Mouse (Mus musculus): Measurements from ENCODE around the gene Phactr3. TPM values are rescaled to one million over a fixed set of nuclear protein-coding genes. Genes with fewer than 3 reads are reported as not detected.

Gene Phactr3
- total RNA-seq, 2 experiments from 2014 or later, result not detected

DNA sequence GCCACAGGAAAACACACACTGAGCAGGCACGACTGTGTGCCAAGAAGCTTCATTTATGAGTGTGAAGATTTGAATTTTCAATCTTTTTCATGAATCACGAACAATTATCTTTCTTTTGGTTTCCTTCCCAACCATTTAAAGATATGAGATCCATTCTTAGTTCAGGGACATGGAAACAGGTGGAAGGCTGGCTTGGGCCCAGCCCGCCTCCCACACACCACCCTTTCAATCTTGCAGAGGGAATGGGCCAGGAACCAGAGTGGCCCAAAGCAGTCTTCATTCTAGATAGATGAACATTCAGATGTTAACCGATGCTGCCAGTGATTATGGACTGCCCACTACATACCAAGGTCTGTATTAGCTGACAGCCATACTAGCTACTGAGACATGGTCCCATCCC, 144.3 kb downstream of the Phactr3 start:
- no peak for DNase-seq

DNA sequence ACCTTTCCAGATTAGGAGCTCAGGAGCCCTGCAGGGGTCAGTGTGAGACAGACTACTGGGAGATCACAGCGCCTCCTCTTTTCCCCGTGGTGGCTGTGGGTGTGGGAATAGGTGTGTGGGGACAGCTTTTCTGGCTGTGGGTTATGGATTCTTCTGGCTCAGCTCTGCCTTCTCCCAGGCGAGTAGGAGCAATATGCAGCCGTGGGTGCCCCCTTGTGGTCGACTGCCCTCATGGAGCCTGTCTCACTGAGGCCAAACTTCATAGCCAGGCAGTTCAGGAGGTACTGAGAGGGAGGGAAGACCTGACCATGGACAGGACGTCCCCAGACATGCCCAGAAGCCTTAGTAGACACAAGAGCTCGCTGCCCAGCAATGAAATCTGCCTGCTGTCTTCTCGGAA, 145.6 kb downstream of the Phactr3 start:
- DNase-seq, result peak; percentile 36

DNA sequence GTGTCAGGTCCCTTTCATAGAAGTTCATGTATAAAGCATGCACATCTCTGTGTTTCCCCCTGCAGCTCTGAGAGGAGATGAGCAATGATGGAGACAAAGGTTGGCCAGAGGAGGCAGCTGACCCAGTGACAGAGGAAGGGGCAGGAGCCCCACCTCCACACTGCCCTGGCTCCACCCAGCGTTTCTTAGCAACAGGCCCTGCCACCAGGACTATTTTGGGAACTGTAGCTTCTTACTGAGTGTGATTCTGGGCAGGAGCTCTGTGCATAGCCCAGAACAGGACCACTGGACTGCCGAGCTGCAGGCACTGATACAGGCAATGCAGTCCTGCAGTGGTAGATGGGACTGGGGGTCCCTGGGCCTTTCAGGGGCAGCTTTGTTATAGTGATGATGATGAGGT, 146.7 kb downstream of the Phactr3 start:
- DNase-seq, result no peak

DNA sequence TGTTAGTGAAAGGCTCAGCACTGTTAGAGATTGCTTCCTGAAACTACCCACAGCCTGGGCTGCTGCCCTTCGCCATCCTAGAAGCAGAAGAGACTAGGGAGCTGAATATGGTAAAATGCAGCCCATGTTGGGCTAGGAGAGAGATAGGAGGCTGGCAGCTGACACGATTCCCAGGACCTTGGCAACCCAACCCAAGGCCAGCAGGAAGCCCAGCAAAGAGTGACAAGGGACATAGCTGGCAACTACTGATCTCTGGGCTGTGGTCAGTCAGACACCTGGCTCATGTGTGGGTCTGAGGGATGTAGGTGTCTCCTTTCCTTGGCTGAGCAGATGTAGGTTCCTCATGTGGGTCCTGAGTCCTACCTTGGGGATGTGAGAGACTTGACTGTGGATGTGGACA, 152.0 kb downstream of the Phactr3 start:
- DNase-seq, result no peak

DNA sequence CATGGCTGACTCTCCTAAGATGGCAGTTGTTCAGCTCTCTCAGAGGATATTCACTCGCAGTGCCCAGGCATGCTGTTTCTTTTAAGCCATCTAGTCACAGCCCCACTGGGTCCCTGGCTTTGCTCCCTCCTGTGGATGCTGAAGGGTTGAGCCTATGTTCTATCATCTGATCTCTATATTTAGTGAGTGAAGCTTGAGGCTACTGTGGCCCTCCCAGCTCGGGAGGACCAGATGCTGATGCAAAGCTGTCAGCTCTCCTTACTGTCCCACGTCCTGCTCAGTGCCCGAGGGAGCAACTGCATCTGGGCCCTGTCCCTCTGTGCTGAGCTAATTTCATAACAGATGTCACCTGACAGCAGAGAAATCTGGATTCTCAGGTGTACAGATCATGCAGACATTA, 153.6 kb downstream of the Phactr3 start:
- DNase-seq, result no peak

DNA sequence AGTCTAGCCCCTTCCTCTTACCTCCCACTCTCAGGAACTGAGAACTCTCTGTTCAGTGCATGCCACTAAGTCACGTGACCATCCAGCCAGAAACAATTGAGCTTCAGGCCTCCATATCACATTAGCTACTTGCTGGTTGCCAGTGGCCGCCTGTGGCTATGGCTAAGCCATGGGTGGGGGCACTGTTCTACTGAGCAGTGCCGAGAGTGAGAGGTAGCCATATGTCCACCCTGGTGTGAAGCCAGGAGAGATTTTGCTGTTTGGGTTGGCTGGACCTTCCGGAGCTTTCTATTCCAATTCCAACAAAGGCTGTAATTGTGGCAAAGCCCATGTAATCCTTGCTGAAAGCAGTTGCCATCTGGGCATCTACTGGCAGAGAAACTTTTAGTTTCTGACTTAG, 155.4 kb downstream of the Phactr3 start:
- no peak for DNase-seq

DNA sequence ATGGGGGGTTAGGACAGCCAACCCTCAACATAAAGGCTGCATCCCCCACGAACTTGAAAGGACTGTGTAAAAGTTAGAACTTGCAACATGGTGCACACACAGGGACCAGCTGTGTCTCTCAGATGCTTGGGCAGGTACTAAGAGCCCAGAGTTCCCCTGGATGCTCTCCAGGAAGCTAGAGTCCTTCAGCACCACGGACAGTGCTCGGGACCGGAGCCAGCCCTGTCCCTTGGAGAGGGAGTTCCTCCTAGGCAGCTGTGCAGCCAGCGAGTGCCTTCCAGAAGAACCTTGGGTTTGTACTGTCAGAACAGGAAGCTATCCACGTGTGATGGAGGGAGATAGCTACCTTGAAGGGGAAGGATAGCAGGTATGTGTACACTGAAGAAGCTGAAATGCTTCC, 158.4 kb downstream of the Phactr3 start:
- no peak for DNase-seq

DNA sequence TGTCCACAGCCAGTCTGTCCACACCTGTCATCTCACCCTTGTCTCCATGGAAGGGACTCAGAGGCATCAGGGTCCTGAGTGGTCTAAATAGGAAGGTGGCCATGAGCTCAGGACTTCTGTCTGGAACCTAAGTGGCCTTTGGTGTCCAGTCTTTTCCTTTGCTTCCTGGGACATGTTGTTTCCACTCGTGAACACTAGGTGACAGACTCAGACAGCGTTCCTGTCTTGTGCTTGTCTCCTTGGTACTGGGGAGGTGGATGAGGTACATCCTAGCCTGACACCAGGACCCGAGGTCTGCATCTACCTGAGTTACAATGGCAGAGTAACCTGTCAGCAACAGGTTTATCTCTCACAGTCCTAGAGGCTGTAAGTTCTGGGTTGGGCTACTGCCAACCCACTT, 162.4 kb downstream of the Phactr3 start:
- DNase-seq, result no peak

DNA sequence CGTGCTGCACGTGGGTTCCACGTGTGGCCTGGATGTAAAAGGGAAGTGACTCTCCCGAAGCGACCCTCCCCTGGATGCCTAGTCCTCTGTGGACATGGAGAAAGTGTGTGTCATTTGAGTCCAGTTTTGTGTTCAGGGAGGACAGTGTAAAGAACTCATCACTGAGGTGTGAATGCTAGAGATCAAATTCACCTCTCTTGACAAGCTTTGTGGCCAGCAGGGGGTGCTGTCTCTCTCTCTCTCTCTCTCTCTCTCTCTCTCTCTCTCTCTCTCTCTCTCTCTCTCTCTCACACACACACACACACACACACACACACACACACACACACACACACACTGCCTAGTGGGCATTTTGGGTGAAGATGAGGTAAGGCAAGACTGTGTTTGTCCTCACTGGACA, 168.5 kb downstream of the Phactr3 start:
- DNase-seq, result no peak

DNA sequence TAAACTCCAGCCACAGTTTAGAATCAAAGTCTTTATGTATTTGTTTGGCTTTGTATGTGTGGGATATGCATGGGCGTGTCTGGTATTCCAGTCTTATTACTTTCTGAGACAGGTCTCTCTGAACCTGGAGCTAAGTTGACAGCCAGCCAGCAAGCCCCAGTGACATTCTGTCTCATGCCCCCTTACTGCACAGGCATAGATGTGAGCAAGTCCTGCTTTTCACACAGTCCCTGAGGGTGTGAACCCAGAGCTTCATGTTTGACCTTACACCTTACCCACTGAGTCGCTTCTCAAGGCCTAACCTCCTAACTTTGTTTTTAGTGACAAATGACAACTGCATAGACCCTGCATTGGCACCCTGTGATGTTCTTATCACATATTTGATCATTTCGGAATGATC, 169.9 kb downstream of the Phactr3 start:
- no peak for DNase-seq

DNA sequence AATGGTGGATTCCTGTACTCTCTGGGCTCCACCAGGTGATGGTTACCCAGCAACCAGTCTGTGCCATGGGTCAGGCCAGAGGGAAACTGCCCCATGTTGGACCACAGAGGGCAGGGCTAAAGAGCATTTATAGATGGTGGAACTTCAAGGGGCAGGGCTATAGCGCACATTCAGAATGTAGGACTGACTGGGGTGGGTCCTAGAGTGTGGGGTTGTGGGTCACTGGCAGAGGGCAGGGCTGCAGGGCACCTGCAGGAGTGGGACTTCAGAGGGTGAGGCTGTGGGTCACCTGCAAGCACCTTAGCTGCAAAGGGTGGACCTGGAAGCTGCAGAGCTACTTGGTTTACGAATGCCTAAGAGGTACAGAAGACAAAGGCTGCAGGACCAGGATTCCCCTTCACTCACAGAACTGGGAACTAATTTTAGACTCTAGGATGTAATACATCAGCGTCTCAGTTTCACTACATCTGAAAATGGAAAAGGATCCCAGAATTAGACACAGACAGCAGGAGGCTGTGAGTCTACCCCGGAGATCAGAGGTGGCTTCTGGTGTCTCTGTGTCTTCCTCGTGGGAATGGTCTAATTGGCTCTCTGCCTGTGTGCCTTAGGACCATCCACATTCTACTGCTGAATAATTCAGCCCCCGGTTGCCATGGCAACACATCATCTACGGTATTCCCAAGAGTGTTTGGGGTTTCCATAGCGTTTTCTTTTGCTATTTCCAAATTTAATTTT, 184.8 kb downstream of the Phactr3 start:
- DNase-seq, result no peak

DNA sequence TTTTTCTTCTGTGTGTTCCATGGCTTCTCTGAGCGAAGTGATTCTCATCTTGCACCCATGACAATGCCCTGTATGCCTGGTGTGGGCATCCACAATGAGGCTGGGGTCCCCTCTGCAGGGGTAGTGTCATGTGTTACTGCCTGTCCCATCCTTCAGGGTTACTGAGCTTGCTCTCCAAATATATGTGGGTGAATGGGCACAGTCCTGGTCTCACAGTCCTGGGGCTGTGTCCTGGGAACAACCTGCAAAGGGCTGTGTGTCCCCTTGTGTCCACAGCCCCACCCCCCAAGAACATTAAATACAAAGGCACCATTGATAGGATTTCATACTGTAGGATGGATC, 185.4 kb downstream of the Phactr3 start:
- DNase-seq, result no peak

DNA sequence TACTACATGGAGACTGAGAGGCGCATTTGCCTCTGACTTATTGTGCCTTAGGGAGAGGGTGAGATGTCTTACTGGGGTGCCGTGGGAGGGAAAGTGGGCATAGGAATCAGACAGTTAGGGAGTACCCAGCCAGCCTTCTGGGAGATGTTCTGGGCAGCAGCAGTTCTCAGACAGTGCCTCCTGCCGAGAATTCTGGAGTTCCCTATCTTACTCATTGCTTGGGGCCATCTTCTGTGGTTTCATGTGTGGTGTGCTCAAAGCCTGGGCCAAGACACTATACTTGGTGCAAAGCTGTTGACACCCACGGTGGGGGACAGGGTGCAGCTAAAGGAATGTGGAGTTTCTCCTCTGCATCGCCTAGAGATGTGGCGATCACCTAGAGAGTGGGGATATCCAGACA, 185.9 kb downstream of the Phactr3 start:
- DNase-seq, result no peak

DNA sequence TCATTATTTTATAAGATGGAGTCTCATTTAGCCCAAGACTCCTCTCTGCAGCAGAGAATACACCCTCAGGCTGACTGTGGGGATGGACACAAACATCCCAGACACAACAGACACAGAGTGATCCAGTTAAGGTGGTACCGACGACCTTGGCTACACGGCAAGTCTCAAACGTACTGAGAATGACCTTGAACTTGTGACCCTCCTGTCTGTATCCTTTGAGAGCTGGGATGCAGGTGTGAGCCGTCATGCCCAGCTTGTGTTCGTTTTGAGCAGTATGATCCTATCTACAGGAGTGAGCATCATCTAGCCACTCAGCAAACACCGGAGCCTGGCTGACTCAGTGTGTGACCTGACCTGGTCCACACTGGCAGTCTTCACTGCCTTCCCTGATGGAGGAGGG, 194.8 kb downstream of the Phactr3 start:
- no peak for DNase-seq

DNA sequence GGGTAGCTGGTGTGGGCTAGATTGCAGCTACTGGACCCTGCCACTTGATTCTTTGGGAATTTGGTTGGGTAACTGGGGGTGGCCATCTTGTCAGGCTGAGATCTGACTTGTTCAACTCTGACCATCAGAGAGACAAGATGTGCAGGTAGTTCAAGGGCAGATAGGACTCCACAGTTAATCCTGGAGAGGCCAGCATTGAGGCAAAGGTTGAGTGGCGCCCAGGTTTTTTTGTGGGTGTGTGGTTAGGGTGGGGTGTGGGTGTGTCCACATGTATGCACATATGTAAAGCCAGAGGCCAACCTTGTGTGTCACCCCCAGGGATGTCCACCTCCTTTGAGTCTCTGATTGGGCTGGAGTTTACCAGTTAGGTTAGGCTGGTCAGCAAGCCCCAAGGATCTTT, 197.5 kb downstream of the Phactr3 start:
- DNase-seq, result no peak

DNA sequence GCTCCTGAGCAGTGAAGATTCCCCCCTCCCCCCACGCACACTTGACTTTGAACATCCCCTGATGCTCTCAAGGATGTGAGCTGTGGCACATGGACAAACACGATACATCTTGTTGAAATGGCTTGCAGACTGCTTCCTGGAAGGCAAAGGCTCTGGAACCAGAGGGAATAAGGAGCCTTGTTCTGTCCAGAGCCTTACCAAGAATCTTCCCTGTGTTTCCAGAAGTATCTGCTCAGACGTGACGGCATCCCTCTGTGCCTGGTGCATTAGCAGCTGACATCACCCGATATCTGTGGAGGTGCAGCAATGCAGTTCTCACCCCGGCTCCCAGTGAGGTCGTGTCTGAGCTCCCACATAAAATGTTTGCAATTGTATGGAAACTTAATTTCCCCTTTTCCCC, 201.0 kb downstream of the Phactr3 start:
- no peak for DNase-seq

DNA sequence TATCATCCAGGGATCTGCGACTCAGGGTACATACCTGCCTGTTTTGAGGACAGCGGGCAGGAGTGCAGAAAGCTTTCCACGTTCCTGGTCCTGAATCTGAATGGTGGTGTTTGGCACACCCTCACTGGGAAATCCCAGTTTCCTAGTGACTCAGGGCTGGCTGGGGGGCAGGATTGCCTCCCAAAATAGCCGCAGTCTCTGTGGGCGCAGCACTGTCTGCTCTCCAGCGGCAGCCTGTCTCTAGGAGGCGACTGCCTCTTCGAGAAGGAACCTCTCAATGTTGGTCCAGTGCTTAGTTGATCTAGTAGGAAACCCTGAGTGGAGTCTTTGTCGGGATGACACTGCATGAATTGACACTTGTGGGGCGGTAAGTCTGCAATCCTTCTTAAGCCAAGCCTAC, 202.5 kb downstream of the Phactr3 start:
- DNase-seq, result no peak

DNA sequence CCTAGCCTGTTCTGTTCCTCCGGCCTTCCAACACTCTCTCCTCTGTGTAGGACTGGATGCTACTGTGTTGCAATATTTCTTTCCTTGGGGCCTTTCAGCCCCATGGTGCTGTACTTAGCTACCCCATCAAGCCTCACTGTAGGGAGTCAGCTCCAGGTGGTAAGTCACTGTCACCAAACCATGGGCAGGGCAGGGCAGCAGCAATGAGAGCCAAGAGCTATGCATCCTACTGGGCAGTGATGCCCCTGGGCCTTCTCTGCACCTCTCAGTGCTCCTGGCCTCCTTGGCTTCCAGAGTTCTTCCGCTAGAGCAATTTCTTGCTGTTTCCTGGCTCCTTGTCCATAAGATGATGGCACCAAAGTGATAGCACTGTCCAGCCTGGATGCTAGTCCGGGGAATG, 205.6 kb downstream of the Phactr3 start:
- DNase-seq, result no peak

DNA sequence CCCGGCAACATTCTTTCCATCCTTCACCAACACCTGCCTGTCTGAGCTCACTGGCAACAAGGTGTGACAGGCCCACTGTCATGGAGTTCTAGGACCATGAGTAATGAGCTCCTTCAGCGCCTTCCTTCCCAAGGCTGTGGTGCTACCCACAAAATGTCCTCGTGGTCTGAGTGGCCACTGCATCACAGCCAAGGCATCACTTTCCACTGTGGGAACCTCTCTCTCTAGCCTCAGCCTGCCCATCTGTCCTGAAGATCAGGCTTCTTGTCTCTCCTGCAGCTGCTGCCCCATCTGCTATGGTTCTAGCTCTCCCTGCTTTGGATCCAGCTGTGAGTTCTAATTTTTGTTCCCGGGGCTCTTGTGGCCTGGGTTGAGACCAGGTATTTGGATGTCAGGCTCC, 206.0 kb downstream of the Phactr3 start:
- DNase-seq, result no peak

DNA sequence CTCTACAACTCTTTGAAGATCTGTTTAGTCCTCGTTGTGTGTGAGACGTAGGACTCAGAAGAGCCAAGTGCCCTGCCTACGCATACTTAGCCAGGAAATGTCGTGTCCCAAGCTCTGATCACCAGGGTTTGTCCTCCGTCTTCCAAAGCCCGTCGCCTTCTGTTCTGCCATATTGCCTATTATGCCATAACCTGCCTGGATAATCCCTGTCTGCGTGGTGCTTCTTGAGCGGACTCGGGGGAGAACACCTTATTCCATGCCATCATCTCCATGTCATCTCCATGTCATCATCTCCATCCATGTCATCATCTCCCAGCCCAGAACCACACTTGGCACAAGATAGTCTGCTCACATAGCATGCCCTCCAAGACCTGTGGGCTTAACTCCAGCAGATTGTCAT, 207.3 kb downstream of the Phactr3 start:
- no peak for DNase-seq

DNA sequence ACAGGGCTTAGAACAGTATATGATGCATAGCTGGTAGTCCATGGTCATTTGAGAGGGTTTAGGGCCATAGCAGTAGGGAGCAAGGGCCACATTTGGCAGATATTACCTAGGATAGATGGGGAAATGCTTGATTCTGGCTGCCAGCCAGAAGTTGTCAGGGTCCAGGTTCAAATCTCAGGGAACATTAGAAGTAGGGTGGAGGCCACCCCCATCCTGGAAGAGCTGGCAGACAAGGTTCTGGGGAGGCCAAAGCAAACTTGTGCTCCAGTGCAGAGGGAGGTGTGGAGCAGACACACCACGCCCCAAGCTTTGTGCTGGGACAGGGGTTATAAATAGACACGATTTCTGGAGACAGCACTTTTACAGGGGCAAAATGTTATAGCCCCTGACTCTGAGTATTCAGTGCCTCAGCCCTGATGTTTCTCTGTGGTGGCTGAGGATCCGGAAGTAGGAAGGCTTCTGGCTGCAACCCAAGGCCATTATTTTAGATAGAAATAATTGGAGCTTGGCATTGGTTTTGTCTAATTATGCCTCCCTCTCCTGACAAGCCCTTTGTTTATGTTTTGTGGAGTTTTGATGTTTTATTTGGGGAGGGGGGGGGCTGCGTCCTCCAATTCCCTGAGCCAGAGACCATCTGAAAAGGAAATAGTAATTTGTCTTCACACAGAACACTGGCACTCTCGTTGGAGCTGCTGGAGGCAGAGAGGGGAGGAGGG, 208.1 kb downstream of the Phactr3 start:
- no peak for DNase-seq

DNA sequence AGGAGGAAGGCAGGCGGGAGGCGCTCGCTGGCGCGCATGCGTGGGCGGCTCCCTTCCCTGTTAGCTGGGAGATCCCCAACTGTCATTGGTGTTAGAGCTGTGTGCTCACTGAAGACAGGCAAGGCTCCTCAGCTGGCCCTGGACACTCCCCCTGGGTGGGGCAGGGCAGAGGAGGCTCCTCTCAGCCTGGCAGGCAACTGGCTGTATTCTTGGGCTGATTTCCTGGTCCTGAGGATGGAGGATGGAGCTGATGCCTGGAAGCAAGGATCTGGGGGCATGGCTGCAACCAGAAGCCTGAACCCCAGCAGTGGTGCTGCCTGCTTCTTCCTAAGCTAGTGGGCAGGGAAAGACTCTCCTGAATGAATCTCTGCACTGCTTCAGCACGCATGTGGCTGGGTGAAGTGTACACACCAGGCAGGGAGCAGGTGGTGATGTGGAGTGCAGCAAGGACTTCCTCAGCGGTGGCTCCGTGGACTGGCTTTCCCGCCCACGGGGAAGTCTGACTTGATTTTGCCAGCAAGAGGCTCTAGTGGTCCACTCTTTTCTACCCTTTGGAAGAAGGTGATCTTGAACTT, 208.8 kb downstream of the Phactr3 start:
- peak; percentile 45 for DNase-seq

DNA sequence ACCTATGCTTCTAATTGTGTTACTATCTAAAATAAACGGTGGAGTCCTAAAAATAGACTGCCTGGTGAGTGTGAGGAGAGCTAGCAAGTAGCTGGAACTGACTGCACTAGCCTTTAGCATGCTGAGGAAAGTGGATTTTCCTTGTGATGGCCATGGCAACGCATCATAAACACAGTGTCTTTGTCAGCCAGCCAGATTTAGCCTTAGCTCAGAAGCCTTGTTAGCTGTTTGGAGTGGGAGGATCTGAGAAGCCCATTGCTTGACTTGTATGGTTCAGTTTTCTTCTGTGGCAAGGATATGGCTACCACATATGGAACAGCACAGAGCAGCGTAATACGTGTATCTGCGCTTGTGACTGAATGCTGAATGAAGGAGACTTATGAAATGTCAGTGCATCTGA, 210.8 kb downstream of the Phactr3 start:
- DNase-seq, result no peak

DNA sequence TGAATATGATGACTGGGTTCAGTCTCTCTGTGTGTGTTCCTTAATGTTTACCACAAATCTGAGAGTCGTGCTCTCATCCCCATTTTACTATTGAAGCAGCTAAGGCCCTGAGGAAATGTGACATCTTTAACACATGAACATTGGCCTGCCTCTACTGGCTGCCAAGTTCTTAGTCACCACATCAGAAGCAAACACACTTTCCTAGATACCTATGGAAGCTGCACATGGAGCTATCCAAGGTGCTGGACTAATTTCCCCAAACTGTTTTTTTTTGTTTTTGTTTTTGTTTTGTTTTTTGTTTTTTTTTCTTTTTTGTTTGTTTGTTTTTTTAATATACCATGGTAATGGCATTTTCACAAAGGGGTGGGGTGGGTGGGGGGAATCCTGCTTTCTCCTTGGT, 211.2 kb downstream of the Phactr3 start:
- DNase-seq, result no peak
